Mouse (Mus musculus) limb, embryonic 14.5 days (tissue): ENCODE measurements at regions not wholly inside any gene's neighbourhood (a gene's known extent, or its start where the extent isn't known, plus 50 kb on each side); places are given as distances from the start of the nearest gene placed in this dataset.

Experiments
- ATAC-seq: fragments of 200-750 bp; cut with Nextera tagmentation; 2 replicates; pipeline ENCODE4 v1.8.0; 2017; ENCODE audit warnings: low read depth, moderate number of reproducible peaks, moderate TSS enrichment; ENCODE audit not compliant: low FRiP score
- DNase-seq: peaks from one replicate; pipeline ENCODE4 v3.0.0-alpha.2; 2015; ENCODE audit warnings: low spot score
- H3K27ac ChIP-seq: fragments of 300-500 bp; sonication (generic); replicated peaks from 2 replicates; pipeline ENCODE4 v1.5.1; 2014; ENCODE audit warnings: low read depth, mild to moderate bottlenecking, low read length, moderate library complexity, mixed read lengths
- H3K27me3 ChIP-seq: fragments of 300-500 bp; sonication (generic); 2 replicates; pipeline ENCODE4 v1.6.1; 2014; ENCODE audit warnings: low read length, mixed read lengths; ENCODE audit not compliant: control insufficient read depth, insufficient read depth
- H3K36me3 ChIP-seq: fragments of 300-500 bp; sonication (generic); 2 replicates; pipeline ENCODE4 v1.6.1; 2014; ENCODE audit warnings: mild to moderate bottlenecking, low read length, moderate library complexity, mixed read lengths; ENCODE audit not compliant: control insufficient read depth, insufficient read depth
- H3K4me1 ChIP-seq: fragments of 300-500 bp; sonication (generic); 2 replicates; pipeline ENCODE4 v1.6.1; 2014; ENCODE audit warnings: antibody characterized with exemption, low read length, mixed read lengths; ENCODE audit not compliant: control insufficient read depth, insufficient read depth
- H3K4me2 ChIP-seq: fragments of 300-500 bp; sonication (generic); replicated peaks from 2 replicates; pipeline ENCODE4 v1.6.1; 2014; ENCODE audit warnings: low read depth, mild to moderate bottlenecking, low read length, moderate library complexity; ENCODE audit not compliant: severe bottlenecking
- H3K4me3 ChIP-seq: fragments of 300-500 bp; sonication (generic); replicated peaks from 2 replicates; pipeline ENCODE4 v1.5.1; 2014; ENCODE audit warnings: low read length
- H3K9ac ChIP-seq: fragments of 300-500 bp; sonication (generic); 2 replicates; pipeline ENCODE4 v1.6.1; 2014; ENCODE audit warnings: mild to moderate bottlenecking, low read depth, low read length, moderate library complexity; ENCODE audit not compliant: severe bottlenecking
- H3K9me3 ChIP-seq: fragments of 300-500 bp; sonication (generic); 2 replicates; pipeline ENCODE4 v1.6.1; 2016; ENCODE audit warnings: low read length; ENCODE audit not compliant: control insufficient read depth
- POLR2A ChIP-seq: fragments of 200-500 bp; IDR thresholded peaks from 2 replicates; pipeline ENCODE4 v1.8.0; 2012; ENCODE audit warnings: inconsistent platforms, mild to moderate bottlenecking, moderate library complexity, borderline replicate concordance; ENCODE audit not compliant: insufficient read depth, insufficient read length; ENCODE audit errors: extremely low read depth
- WGBS: fragments of 180-500 bp; shearing (Covaris S2); extraction: QIAGEN DNeasy Blood & Tissue Kit; methylation state at CpG from one replicate; pipeline ENCODE4 v1.1.7; 2014; 5-methylcytosine and 5-hydroxymethylcytosine counted together

DNA sequence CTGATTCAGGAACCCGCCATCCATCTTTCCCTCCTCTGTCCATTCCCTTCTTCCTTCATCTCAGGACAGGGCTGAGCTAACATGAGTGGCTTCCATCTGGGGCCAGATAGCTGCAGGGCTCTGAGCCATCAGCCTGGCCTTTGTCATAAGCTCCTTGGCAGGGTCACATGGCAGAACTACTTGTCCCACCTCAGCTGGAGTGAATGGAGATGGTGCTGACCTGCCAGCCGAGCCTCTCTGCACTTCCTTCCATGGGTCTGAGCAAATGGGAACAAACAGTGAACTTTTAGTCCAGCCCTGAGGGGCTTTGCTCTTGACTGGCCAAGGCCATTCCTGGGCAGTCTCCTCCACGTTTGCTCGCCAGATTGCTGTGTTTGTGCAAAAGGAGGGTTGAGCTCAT lies 206.1 kb downstream of the Ttc32 start:
- 84% methylated on average over 4 of the region's 4 CpGs for WGBS
- TF ChIP-seq POLR2A, result no peak

DNA sequence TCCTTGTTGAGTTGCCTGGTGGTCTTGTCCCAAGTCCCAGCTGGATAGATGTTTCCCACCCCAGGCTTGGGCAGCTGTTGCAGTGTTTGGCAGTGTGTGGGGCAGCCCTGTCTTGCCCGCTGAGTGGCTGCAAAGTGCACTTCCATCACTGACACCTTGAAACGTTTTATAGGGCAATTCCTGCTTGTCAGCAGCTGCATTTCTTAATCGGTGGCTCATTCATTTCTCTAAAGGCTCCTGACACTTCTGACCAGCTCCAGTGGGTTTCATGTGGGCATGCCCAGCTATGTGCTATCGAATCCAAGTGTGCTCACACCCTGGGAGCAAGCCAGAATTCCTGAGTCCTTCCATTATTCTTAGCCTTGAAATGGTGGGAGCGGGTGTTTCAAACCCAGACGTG lies 207.7 kb downstream of the Ttc32 start:
- TF ChIP-seq POLR2A, result no peak
- H3K27ac ChIP-seq, result no peak overlapping the region
- H3K27me3 ChIP-seq, result no peaks in the 10 kb centered on the region
- no peak overlapping the region for H3K4me2 ChIP-seq
- 20% methylated on average over 6 of the region's 6 CpGs for WGBS
- DNase-seq (peak; percentile 51), ATAC-seq (peak; percentile 37; the same call in 1 of the 2 replicates)
- no peak overlapping the region for H3K4me3 ChIP-seq
- H3K4me1 ChIP-seq, result peaks cover 12% of the 10 kb centered on the region; the same call in 1 of the 2 replicates
- no peaks in the 10 kb centered on the region for H3K9me3 ChIP-seq
- no peak overlapping the region for H3K9ac ChIP-seq
- H3K36me3 ChIP-seq, result no peaks in the 10 kb centered on the region

More for the DNA sequence above, 206.1 kb downstream of the Ttc32 start:
- Histone ChIP-seq H3K9me3 (no peaks in the 10 kb centered on the region), H3K4me2 (no peak overlapping the region), H3K4me3 (no peak overlapping the region), H3K27me3 (no peaks in the 10 kb centered on the region), H3K9ac (no peak overlapping the region), H3K27ac (no peak overlapping the region), H3K4me1 (peaks cover 12% of the 10 kb centered on the region; the same call in 1 of the 2 replicates), H3K36me3 (no peaks in the 10 kb centered on the region)
- no peak for ATAC-seq
- no peak for DNase-seq

- H3K9me3 ChIP-seq, result no peaks in the 10 kb centered on the region
- no peak overlapping the region for H3K4me3 ChIP-seq
- WGBS, result 60% methylated on average over 1 of the region's 1 CpGs
- H3K27me3 ChIP-seq, result no peaks in the 10 kb centered on the region
- no peak for TF ChIP-seq POLR2A
- no peaks in the 10 kb centered on the region for H3K36me3 ChIP-seq
- H3K4me1 ChIP-seq, result peaks cover 12% of the 10 kb centered on the region; the same call in 1 of the 2 replicates
- ATAC-seq, result 0 out of 2 replicates have a peak, but pooled peaks have one; percentile 4
- no peak overlapping the region for H3K27ac ChIP-seq
- no peak overlapping the region for H3K4me2 ChIP-seq
- no peak overlapping the region for H3K9ac ChIP-seq
- no peak for DNase-seq
These were observed 208.2 kb downstream of the Ttc32 start for GRCm38 (mm10) chr12:9237955-9238354.

- Histone ChIP-seq H3K4me2 (no peak overlapping the region), H3K9me3 (no peaks in the 10 kb centered on the region), H3K4me1 (no peaks in the 10 kb centered on the region), H3K27ac (no peak overlapping the region), H3K36me3 (no peaks in the 10 kb centered on the region), H3K27me3 (no peaks in the 10 kb centered on the region), H3K4me3 (no peak overlapping the region), H3K9ac (no peak overlapping the region)
- no peak for TF ChIP-seq POLR2A
- ATAC-seq (no peak), DNase-seq (no peak)
- WGBS, result 58% methylated on average over 5 of the region's 5 CpGs
These were observed 217.7 kb downstream of the Ttc32 start for GRCm38 (mm10) chr12:9247506-9247905.

GRCm38 (mm10) chr12:9251772-9252171 lies 222.0 kb downstream of the Ttc32 start:
- H3K27me3 ChIP-seq, result no peaks in the 10 kb centered on the region
- no peak overlapping the region for H3K4me3 ChIP-seq
- H3K4me2 ChIP-seq, result no peak overlapping the region
- no peaks in the 10 kb centered on the region for H3K9me3 ChIP-seq
- H3K36me3 ChIP-seq, result no peaks in the 10 kb centered on the region
- H3K27ac ChIP-seq, result no peak overlapping the region
- H3K4me1 ChIP-seq, result 0 out of 2 replicates have a peak, but pooled peaks cover 7% of the 10 kb centered on the region
- ATAC-seq (peak; percentile 41; the same call in 1 of the 2 replicates), DNase-seq (peak; percentile 54)
- no peak overlapping the region for H3K9ac ChIP-seq
- no peak for TF ChIP-seq POLR2A
- 31% methylated on average over 5 of the region's 5 CpGs for WGBS
